Mouse (Mus musculus): ENCODE results near the gene Kcnk2.

Gene Kcnk2

DNA sequence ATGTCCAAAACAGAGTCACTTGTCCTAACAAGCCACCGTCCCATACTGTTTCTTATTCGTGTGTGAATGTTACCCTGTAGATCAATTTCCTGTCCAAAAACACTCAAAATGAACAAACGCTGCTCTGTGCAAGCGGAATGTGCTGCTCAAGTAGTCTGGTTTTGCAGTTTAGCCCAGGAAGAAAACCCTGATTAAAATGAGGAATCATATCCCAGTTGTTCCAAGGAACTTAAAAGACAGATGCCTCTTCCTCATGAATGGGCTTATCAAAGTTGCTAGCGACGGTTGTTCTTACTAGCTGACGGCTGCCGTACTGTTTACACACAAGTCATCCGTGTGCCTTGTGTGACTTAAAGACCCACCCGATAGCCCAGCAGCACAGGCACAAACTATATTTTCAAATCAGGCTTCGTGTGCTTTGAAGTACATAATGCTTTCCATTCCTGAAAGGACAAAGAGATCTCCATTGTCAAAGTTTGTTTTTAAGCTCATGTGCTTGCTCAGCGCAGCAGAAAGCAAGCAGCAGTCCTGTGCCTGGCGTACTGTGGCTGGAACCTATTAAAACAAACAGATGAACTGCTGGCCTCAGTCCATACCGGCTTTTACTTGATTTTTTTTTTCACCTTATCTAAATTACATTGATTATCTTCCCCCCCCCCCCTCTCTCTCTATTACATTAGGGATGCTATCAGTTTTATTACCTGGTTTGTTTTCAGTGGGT, at the start of gene Kcnk2:
Gene Kcnk2, minus strand, starts transcription at position 51 of the 721 bp plus-strand sequence.
- in situ Hi-C loops (cut with MboI, MseI), result no loop called here

DNA sequence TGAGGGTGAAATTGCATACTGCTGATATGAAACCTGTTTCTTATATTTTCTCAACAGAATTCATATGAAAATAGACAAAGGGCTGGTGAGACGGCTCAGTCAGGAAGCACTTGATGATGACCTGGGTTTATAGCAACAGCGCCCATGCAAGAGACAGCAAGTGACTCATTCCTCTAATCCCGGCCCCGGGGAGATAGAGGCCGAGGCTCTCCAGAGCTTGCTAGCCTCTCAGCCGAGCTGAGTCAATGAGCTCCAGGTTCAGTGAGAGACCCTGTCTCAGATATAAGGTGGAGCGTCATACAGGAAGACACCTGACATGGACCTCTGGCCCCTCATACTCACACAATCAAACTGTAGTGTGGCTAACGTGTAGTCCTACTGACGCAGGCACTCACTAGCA, 38.7 kb upstream of the Kcnk2 start:
- in situ Hi-C loops (cut with MboI, MseI), result no loop called here

- in situ Hi-C loops (cut with MboI, MseI), result no loop called here
Measured at GRCm38 (mm10) chr1:189437126-189437525, 35.1 kb upstream of the Kcnk2 start.

DNA sequence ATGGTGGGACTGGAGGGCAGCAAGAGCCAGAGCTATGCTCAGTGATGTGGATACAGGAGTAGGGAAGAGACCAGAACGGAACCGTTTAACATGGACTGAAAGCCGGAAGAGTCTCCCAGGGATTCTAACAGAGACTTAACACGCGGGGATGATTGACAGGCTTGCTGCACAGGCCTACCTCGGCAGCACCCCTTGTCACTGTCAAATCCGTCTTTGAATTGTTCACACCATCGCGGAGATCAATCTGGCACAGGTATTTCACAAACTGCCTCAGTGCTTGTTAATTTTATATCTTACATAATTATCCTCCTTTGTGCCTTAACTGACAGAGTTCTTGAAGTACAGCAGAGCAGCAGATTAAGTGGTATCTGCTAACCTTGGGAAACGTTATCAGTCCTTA, 33.4 kb upstream of the Kcnk2 start:
- in situ Hi-C loops (cut with MboI, MseI), result no loop called here

DNA sequence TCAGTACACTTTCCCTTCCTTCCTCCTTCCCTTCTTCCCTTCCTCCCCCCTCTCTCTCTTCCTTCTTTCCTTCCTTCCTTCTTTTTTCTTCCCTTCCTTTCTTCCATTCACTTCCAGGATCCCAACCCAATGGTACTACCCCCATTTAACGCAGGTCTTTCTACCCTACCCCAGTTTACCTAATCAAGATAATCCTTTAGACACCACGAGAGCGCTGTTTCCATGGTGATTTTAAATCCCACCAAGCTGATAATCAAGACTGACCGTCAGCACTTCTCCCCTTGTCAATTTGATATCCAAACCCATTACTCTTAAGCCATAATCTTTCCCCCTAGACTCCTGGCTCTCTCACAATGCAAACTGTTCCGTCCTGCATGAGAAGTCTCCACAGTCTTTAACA, 29.4 kb upstream of the Kcnk2 start:
- in situ Hi-C loops (cut with MboI, MseI), result no loop called here

GRCm38 (mm10) chr1:189430534-189430933, 28.5 kb upstream of the Kcnk2 start:
- in situ Hi-C loops (cut with MboI, MseI), result no loop called here

- in situ Hi-C loops (cut with MboI, MseI), result no loop called here
Measured at GRCm38 (mm10) chr1:189429566-189429965, 27.5 kb upstream of the Kcnk2 start.

- in situ Hi-C loops (cut with MboI, MseI), result no loop called here
Measured at GRCm38 (mm10) chr1:189426252-189426651, 24.2 kb upstream of the Kcnk2 start.

DNA sequence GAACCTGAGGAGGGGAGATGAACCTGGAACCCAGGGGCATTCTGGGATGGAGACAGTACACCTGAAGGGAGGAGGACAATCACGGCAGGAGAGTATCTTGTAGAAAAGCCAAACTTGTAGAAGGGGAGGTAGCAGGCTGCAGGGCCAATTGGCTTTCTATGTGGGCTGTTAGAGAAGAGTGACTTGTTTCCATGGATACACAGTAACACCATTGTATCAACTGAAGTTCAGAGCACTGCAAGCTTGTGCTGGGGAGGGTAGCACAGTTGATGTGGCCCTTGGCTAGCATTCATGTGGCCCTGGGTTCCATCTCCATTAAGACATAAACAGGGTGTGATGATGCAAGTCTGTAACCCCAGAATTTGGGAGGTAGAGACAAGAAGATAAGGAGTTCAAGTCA, 17.8 kb upstream of the Kcnk2 start:
- in situ Hi-C loops (cut with MboI, MseI), result no loop called here

GRCm38 (mm10) chr1:189409906-189410305, 7.8 kb upstream of the Kcnk2 start:
- in situ Hi-C loops (cut with MboI, MseI), result no loop called here

GRCm38 (mm10) chr1:189405221-189405620, 3.1 kb upstream of the Kcnk2 start:
- in situ Hi-C loops (cut with MboI, MseI), result no loop called here

DNA sequence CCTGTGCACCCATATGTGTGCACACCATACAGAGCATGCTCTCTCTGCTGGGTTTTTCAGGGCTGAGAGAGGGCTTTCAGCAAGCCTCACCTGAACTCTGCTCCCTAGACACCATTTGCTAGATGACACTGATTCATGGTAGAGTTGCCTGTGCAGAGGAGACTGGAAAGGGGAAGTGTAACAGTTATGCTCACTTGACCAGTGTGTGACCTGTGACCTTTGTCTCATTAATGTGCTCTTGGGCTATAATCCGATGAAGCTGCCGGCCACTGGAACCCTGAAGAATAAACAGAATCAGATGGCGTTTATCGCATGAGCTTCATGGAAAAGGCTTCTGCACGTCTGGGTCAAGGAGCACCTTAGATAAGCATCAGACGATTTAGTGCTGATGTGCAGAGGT, 1.5 kb upstream of the Kcnk2 start:
- in situ Hi-C loops (cut with MboI, MseI), result no loop called here

GRCm38 (mm10) chr1:189403139-189403538, 1.1 kb upstream of the Kcnk2 start:
- in situ Hi-C loops (cut with MboI, MseI), result no loop called here

DNA sequence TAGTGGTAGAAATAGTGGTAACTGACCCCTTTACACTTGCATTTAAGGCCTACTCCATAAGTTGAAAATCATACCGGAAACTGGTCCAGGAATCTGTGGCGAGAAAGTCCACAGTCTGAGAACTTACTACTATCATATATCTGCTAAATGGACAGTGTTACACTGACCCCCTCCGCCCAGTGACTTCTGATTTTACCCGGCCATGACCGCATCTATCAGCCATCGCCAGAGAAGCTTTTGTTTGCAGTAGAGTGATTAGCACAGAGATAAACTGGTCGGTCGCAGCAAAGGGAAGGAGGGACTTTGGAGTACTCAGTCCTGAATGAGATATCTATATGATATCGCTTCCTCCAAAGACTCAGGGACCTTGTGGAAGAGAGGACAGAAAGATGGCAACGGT, 15.2 kb downstream of the Kcnk2 start:
- in situ Hi-C loops (cut with MboI, MseI), result no loop called here

DNA sequence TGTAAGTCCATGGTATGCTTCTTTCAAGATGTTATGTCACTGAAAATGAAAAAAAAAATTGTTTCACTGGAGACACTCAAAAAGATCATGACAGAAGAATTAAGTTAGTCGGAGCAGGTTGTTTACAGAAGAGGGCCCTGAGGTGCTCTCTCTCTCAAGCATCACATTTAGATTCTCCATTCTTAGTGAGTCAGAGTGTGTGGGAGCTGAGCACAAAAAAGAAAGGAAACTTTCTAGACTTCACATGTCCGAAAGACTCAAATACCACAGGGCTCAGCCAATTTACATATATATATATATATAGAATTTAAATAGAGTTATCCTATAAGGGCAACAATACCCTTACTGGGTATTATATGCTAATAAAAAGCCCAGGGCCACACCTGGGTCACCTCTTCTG, 15.9 kb downstream of the Kcnk2 start:
- in situ Hi-C loops (cut with MboI, MseI), result no loop called here

DNA sequence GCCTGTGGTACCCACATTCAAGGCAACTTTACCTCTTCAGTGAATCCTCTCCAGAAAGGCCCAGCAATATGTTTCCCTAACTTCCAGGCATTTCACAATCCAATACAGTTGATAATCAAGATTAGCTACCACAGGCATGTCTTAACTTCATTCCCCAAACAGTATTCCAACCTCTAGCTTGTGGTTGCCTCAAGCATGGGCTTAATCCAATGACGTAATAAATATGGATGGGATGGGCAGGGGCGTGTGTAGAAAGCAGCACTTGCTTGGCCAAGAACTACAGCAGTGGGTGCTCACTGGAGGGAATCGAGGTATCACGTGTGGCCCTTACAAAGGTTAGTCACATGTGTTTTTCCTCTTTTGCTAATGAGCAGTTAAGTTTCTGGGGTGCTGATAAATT, 34.4 kb downstream of the Kcnk2 start:
- in situ Hi-C loops (cut with MboI, MseI), result no loop called here

- in situ Hi-C loops (cut with MboI, MseI), result no loop called here
Measured at GRCm38 (mm10) chr1:189364188-189364587, 37.9 kb downstream of the Kcnk2 start.

- in situ Hi-C loops (cut with MboI, MseI), result no loop called here
Measured at GRCm38 (mm10) chr1:189362579-189362978, 39.5 kb downstream of the Kcnk2 start.

- in situ Hi-C loops (cut with MboI, MseI), result no loop called here
Measured at GRCm38 (mm10) chr1:189359699-189360098, 42.4 kb downstream of the Kcnk2 start.

DNA sequence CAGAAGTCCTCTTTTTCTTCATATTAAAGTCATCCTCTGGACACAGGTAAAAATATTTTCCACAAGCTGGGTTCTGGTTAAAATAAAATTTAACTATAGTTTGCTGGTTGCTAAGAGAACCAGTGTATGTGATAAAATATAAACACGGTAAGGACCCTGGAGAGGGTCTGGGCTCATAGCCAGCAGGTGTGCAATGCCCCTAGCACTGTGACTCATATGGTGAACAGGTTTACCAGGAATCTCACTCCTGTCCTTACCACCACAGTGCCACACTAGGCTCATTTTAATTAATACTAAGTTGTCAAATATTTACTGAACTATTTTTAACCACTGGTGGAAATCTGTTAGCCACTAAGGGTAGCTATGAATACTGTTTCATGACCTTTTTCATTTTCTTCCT, 48.2 kb downstream of the Kcnk2 start:
- in situ Hi-C loops (cut with MboI, MseI), result no loop called here

GRCm38 (mm10) chr1:189351804-189352203, 50.3 kb downstream of the Kcnk2 start:
- in situ Hi-C loops (cut with MboI, MseI), result no loop called here

DNA sequence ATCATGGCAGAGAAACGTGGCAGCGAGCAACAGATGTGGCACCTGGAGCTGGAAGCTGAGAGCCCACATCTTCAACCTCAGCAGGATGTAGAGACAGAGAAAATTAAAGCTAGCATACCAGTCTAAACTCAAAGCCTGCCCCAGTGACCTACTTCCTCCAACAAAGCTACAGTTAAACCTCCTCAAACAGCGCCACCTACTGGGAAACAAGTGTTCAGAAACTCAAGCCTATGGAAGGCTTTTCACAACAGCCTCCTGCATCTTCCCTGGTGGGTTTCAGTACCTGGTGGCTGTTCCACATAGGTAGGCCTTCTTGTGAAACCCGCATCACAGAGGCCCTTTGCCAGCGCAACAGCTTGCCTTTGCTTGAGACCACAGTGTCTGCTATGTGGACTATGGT, 52.9 kb downstream of the Kcnk2 start:
- in situ Hi-C loops (cut with MboI, MseI), result no loop called here

- in situ Hi-C loops (cut with MboI, MseI), result no loop called here
Measured at GRCm38 (mm10) chr1:189345166-189345565, 56.9 kb downstream of the Kcnk2 start.

Measured in T-helper 2 cell (primary cell).